Mouse (Mus musculus) stomach, postnatal 0 days (tissue): ENCODE measurements around the gene Krtap9-5.

Experiments used
- CTCF ChIP-seq: IDR thresholded peaks from 2 replicates; pipeline ENCODE4 v1.5.1; 2016; ENCODE audit warnings: antibody characterized with exemption, low read depth, mild to moderate bottlenecking, moderate library complexity
- EP300 ChIP-seq: optimal IDR thresholded peaks from 2 replicates; pipeline ENCODE3; 2016; ENCODE audit warnings: antibody characterized with exemption

GRCm38 (mm10) chr11:99989881-99990405 is 41.7 kb downstream of the Krtap9-5 start:
- TF ChIP-seq CTCF (no peak), EP300 (no peak)
